Mouse (Mus musculus) gastrocnemius, adult 18-20 months (tissue): Measurements from ENCODE around the gene Uvrag. TPM values are rescaled to one million over a fixed set of nuclear protein-coding genes. Genes with fewer than 3 reads are reported as not detected.

Experiments
- DNase-seq: peaks from one replicate; pipeline ENCODE4 v3.0.0; 2021; ENCODE audit warnings: low spot score
- long read RNA-seq, 2 experiments: library from polyadenylated mRNA; stranded (forward); transcript quantifications; one replicate each; pipeline ENCODE4 v2.0.0; 2021
- total RNA-seq, 2 experiments: library from RNA; stranded (reverse); gene quantifications; 2 replicates each; pipeline ENCODE4 v1.2.3; 2021

Uvrag gene
- total RNA-seq, result 1 to 10 TPM; 7.0 to 10.0 TPM
- long read RNA-seq, experiment 1, full-length matches to known transcripts, result 14 of 18 reads
- long read RNA-seq, experiment 1, partial matches to known transcripts, result 0 of 18 reads
- long read RNA-seq, experiment 1, other reads (novel, unspliced or antisense), result 4 of 18 reads
- long read RNA-seq, experiment 2, full-length matches to known transcripts, result 5 of 15 reads
- long read RNA-seq, experiment 2, partial matches to known transcripts, result 1 of 15 reads
- long read RNA-seq, experiment 2, other reads (novel, unspliced or antisense), result 9 of 15 reads

GRCm38 (mm10) chr7:99140984-99141918 is at the start of gene Uvrag:
Gene Uvrag (minus strand): TSS chr7:99141141.
- peak; percentile 99 for DNase-seq

- no peak for DNase-seq
Measured at GRCm38 (mm10) chr7:99189885-99190284, 48.9 kb upstream of the Uvrag start.

- no peak for DNase-seq
Measured at GRCm38 (mm10) chr7:99188630-99189029, 47.7 kb upstream of the Uvrag start.

GRCm38 (mm10) chr7:99187451-99187850 is 46.5 kb upstream of the Uvrag start:
- no peak for DNase-seq

- DNase-seq, result no peak
Measured at GRCm38 (mm10) chr7:99185405-99185804, 44.5 kb upstream of the Uvrag start.

- peak; percentile 14 for DNase-seq
Measured at GRCm38 (mm10) chr7:99183751-99184150, 42.8 kb upstream of the Uvrag start.

GRCm38 (mm10) chr7:99182432-99183172 is 41.7 kb upstream of the Uvrag start, which contains the start of gene Dgat2:
Gene Dgat2 (minus strand): TSS chr7:99182719.
- DNase-seq, result peak; percentile 91

- no peak for DNase-seq
Measured at GRCm38 (mm10) chr7:99181619-99182431, 40.9 kb upstream of the Uvrag start.

GRCm38 (mm10) chr7:99180162-99180561 is 39.2 kb upstream of the Uvrag start:
- no peak for DNase-seq

- DNase-seq, result no peak
Measured at GRCm38 (mm10) chr7:99179271-99179670, 38.3 kb upstream of the Uvrag start.

- no peak for DNase-seq
Measured at GRCm38 (mm10) chr7:99177386-99177785, 36.4 kb upstream of the Uvrag start.

- DNase-seq, result no peak
Measured at GRCm38 (mm10) chr7:99175666-99176065, 34.7 kb upstream of the Uvrag start.

- DNase-seq, result no peak
Measured at GRCm38 (mm10) chr7:99175118-99175517, 34.2 kb upstream of the Uvrag start.

- no peak for DNase-seq
Measured at GRCm38 (mm10) chr7:99174006-99174405, 33.1 kb upstream of the Uvrag start.

- DNase-seq, result no peak
Measured at GRCm38 (mm10) chr7:99172898-99173297, 32.0 kb upstream of the Uvrag start.

- DNase-seq, result no peak
Measured at GRCm38 (mm10) chr7:99171730-99172463, 31.0 kb upstream of the Uvrag start.

- no peak for DNase-seq
Measured at GRCm38 (mm10) chr7:99170519-99170918, 29.6 kb upstream of the Uvrag start.

GRCm38 (mm10) chr7:99169717-99170403 is 28.9 kb upstream of the Uvrag start:
- no peak for DNase-seq

GRCm38 (mm10) chr7:99168756-99169155 is 27.8 kb upstream of the Uvrag start:
- no peak for DNase-seq

GRCm38 (mm10) chr7:99167939-99168338 is 27.0 kb upstream of the Uvrag start:
- DNase-seq, result peak; percentile 72
